Mouse (Mus musculus) skeletal muscle tissue, postnatal 0 days (tissue): ENCODE data around the gene Mob1a. TPM values are rescaled to one million over a fixed set of nuclear protein-coding genes. Genes with fewer than 3 reads are reported as not detected.

Source experiments
- polyA plus RNA-seq: library from polyadenylated mRNA; unstranded; fragments of >200 nt; fragmentation: Nextera tagmentation; extraction: Ambion mirVana; gene quantifications from 2 replicates; pipeline ENCODE4 v1.2.1, GENCODE M21; 2015

Mob1a gene
- 19.0 and 20.2 TPM in 2 replicates for polyA plus RNA-seq

GRCm38 (mm10) chr6:83325525-83326393 lies at the start of gene Mob1a, which contains the start of gene Mthfd2:
Mob1a (plus strand) TSS chr6:83326016.
Mthfd2 (minus strand) TSS chr6:83325908.

GRCm38 (mm10) chr6:83348873-83349272 lies 23.1 kb downstream of the Mob1a start, which contains the start of gene Bola3:
Bola3 (plus strand) TSS chr6:83349147.

Other genes with a start within 250 kb of the Mob1a start
- 10.8 and 11.5 TPM in 2 replicates for gene Pcgf1, start 248.1 kb upstream of the Mob1a start, polyA plus RNA-seq
- gene Lbx2, start 239.6 kb upstream of the Mob1a start, polyA plus RNA-seq, result 0.72 and 0.74 TPM in 2 replicates
- 1.1 and 1.7 TPM in 2 replicates for gene Ccdc142, start 224.4 kb upstream of the Mob1a start, polyA plus RNA-seq
- 1.3 and 1.6 TPM in 2 replicates for gene Gm42688, start 224.4 kb upstream of the Mob1a start, polyA plus RNA-seq
- gene Mrpl53, start 217.0 kb upstream of the Mob1a start, polyA plus RNA-seq, result 194 and 207 TPM in 2 replicates
- gene Mogs, start 210.5 kb upstream of the Mob1a start, polyA plus RNA-seq, result 12.7 and 13.6 TPM in 2 replicates
- gene Wbp1, start 204.5 kb upstream of the Mob1a start, polyA plus RNA-seq, result 41.1 and 47.1 TPM in 2 replicates
- 6.5 and 9.5 TPM in 2 replicates for gene Ino80b, start 200.6 kb upstream of the Mob1a start, polyA plus RNA-seq
- 18.9 and 22.0 TPM in 2 replicates for gene Rtkn, start 190.6 kb upstream of the Mob1a start, polyA plus RNA-seq
- gene Wdr54, start 169.6 kb upstream of the Mob1a start, polyA plus RNA-seq, result 1.1 and 1.5 TPM in 2 replicates
- gene 1700003E16Rik, start 169.6 kb upstream of the Mob1a start, polyA plus RNA-seq, result 0.41 and 0.54 TPM in 2 replicates
- 56.2 and 58.8 TPM in 2 replicates for gene Dctn1, start 160.1 kb upstream of the Mob1a start, polyA plus RNA-seq
- gene Slc4a5, start 106.2 kb upstream of the Mob1a start, polyA plus RNA-seq, result 0.04 TPM in 1 of 2 replicates, not detected in the other
- 8.2 and 13.9 TPM in 2 replicates for gene Mthfd2, start 108 bp upstream of the Mob1a start, polyA plus RNA-seq
- gene Bola3, start 23.1 kb downstream of the Mob1a start, polyA plus RNA-seq, result 310 and 323 TPM in 2 replicates
- gene Tet3, start 133.1 kb downstream of the Mob1a start, polyA plus RNA-seq, result 22.3 and 23.3 TPM in 2 replicates
- gene Dguok, start 181.0 kb downstream of the Mob1a start, polyA plus RNA-seq, result 45.9 and 47.1 TPM in 2 replicates
- 14.8 and 17.6 TPM in 2 replicates for gene Actg2, start 210.2 kb downstream of the Mob1a start, polyA plus RNA-seq
- gene Stambp, start 246.7 kb downstream of the Mob1a start, polyA plus RNA-seq, result 14.0 and 17.1 TPM in 2 replicates